Mouse (Mus musculus): Measurements from ENCODE around the gene Rhox4g. TPM values are rescaled to one million over a fixed set of nuclear protein-coding genes. Genes with fewer than 3 reads are reported as not detected.

Rhox4g gene
- polyA plus RNA-seq (2017; shearing (Covaris generic)): not detected

DNA sequence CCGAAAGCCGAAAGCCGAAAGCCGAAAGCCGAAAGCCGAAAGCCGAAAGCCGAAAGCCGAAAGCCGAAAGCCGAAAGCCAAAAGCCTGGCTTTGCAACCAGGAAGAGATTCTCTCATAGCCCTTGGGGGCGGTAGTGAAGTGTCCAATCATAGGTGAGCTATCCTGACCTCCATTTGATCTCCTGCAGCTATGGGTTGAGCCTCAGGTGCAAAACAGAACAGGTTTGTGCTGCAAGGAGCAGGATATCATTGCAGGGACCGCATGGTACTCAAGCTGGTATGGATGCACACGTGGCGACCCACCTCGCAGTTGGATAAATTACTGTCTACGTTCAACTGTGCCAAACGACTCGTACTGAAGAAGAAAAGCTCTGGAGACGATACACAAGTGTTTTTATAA lies at the start of gene Rhox4g:
Gene Rhox4g, minus strand, starts transcription at position 101 of the 400 bp plus-strand sequence.

GRCm38 (mm10) chrX:37673177-37673576 lies 22.1 kb upstream of the Rhox4g start, which contains the start of gene Rhox2h:
Gene Rhox2h (minus strand): TSS chrX:37673277.

GRCm38 (mm10) chrX:37668664-37669063 lies 17.5 kb upstream of the Rhox4g start, which contains the start of gene Rhox3h:
Gene Rhox3h (minus strand): TSS chrX:37668764.

DNA sequence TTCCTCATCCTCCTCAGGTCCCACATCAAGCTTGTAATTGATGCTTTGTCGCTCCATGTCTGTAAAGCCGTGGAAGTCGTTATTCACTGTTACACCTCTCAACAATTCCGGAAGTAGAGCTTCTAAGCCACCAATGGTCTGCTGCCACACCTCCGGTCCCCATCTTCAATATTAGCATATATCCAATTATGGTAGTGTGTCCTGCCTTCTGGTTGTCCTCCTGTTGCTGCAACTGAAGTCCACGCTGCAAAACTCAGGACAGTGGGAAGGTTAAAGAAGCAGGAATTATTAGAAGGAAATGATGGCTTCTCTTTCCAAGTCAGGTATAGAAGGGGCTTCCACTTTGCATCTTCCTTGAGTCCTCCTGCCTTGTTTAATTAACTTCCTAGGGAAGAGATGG lies 7.8 kb downstream of the Rhox4g start, which contains the start of gene Rhox2g:
Gene Rhox2g, minus strand, starts transcription at position 101 of the 400 bp plus-strand sequence.

GRCm38 (mm10) chrX:37628512-37628911 lies 22.6 kb downstream of the Rhox4g start, which contains the start of gene Rhox3g:
Gene Rhox3g (minus strand): TSS chrX:37628612.

DNA sequence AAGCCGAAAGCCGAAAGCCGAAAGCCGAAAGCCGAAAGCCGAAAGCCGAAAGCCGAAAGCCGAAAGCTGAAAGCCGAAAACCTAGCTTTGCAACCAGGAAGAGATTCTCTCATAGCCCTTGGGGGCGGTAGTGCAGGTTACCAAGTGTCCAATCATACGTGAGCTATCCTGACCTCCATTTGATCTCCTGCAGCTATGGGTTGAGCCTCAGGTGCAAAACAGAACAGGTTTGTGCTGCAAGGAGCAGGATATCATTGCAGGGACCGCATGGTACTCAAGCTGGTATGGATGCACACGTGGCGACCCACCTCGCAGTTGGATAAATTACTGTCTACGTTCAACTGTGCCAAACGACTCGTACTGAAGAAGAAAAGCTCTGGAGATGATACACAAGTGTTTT lies 43.5 kb downstream of the Rhox4g start, which contains the start of gene Rhox4f:
Gene Rhox4f, minus strand, starts transcription at position 101 of the 400 bp plus-strand sequence.

Other genes starting within 250 kb of the Rhox4g start
- not detected for gene Rhox2b, start 239.3 kb downstream of the Rhox4g start, polyA plus RNA-seq (2017; shearing (Covaris generic))
- not detected for gene Rhox4b, start 218.8 kb downstream of the Rhox4g start, polyA plus RNA-seq (2017; shearing (Covaris generic))
- not detected for gene Rhox2c, start 197.6 kb downstream of the Rhox4g start, polyA plus RNA-seq (2017; shearing (Covaris generic))
- gene Rhox3c, start 192.7 kb downstream of the Rhox4g start, polyA plus RNA-seq (2017; shearing (Covaris generic)): not detected
- not detected for gene Rhox4c, start 171.0 kb downstream of the Rhox4g start, polyA plus RNA-seq (2017; shearing (Covaris generic))
- gene Rhox2d, start 157.9 kb downstream of the Rhox4g start, polyA plus RNA-seq (2017; shearing (Covaris generic)): not detected
- not detected for gene Rhox4d, start 137.0 kb downstream of the Rhox4g start, polyA plus RNA-seq (2017; shearing (Covaris generic))
- not detected for gene Rhox2e, start 120.9 kb downstream of the Rhox4g start, polyA plus RNA-seq (2017; shearing (Covaris generic))
- gene Rhox3e, start 109.3 kb downstream of the Rhox4g start, polyA plus RNA-seq (2017; shearing (Covaris generic)): not detected
- not detected for gene Rhox4e, start 93.9 kb downstream of the Rhox4g start, polyA plus RNA-seq (2017; shearing (Covaris generic))
- gene Rhox2f, start 79.9 kb downstream of the Rhox4g start, polyA plus RNA-seq (2017; shearing (Covaris generic)): not detected
- gene Rhox3f, start 70.3 kb downstream of the Rhox4g start, polyA plus RNA-seq (2017; shearing (Covaris generic)): not detected
- not detected for gene Rhox4f, start 43.6 kb downstream of the Rhox4g start, polyA plus RNA-seq (2017; shearing (Covaris generic))
- not detected for gene Rhox3g, start 22.7 kb downstream of the Rhox4g start, polyA plus RNA-seq (2017; shearing (Covaris generic))
- not detected for gene Rhox2g, start 7.9 kb downstream of the Rhox4g start, polyA plus RNA-seq (2017; shearing (Covaris generic))
- gene Rhox3h, start 17.4 kb upstream of the Rhox4g start, polyA plus RNA-seq (2017; shearing (Covaris generic)): not detected
- not detected for gene Rhox2h, start 21.9 kb upstream of the Rhox4g start, polyA plus RNA-seq (2017; shearing (Covaris generic))
- gene Rhox5, start 153.5 kb upstream of the Rhox4g start, polyA plus RNA-seq (2017; shearing (Covaris generic)): not detected
- gene Rhox6, start 175.6 kb upstream of the Rhox4g start, polyA plus RNA-seq (2017; shearing (Covaris generic)): not detected
- not detected for gene Rhox7a, start 180.4 kb upstream of the Rhox4g start, polyA plus RNA-seq (2017; shearing (Covaris generic))
- gene Rhox8, start 227.6 kb upstream of the Rhox4g start, polyA plus RNA-seq (2017; shearing (Covaris generic)): not detected
- gene Rhox7b, start 245.9 kb upstream of the Rhox4g start, polyA plus RNA-seq (2017; shearing (Covaris generic)): not detected

Measured in activated CD4-positive, CD25-positive, alpha-beta regulatory T cell, adult 9 weeks (primary cell).